9 mouse cellular contexts compared by ENCODE assay signal in genomic region chr16:19907103-19907502, GRCm38 (mm10).
DNase-seq lines count a peak whose midpoint lies in the region; ATAC-seq and TF ChIP-seq lines count a peak whose summit lies in the region.
"Had no signal": no experiment of that assay in that cellular context is flagged by ENCODE, and none has a peak within 500 bp of the region (broad histone marks: within the 10 kb centered on the region; RNA-seq: fewer than 3 reads in every experiment).

No protein-coding gene starts in this region.

- no peak overlapping the region for H3K9ac ChIP-seq in midbrain, postnatal 0 days (replicated peaks; ENCODE audit: low read length, poor library complexity, severe bottlenecking)
- no peak overlapping the region for H3K9ac ChIP-seq in midbrain, embryonic 13.5 days (replicated peaks)

- WGBS in midbrain, postnatal 0 days, result 28% methylated on average over 2 of the region's 2 CpGs
- 36% methylated on average over 2 of the region's 2 CpGs for WGBS in midbrain, embryonic 13.5 days

- no peaks in the 10 kb centered on the region for H3K36me3 ChIP-seq in midbrain, postnatal 0 days (ENCODE audit: insufficient read depth, low read length)
- no peaks in the 10 kb centered on the region for H3K36me3 ChIP-seq in midbrain, embryonic 13.5 days

- H3K27me3 ChIP-seq in midbrain, postnatal 0 days (ENCODE audit: insufficient read depth, low read length), result no peaks in the 10 kb centered on the region
- no peaks in the 10 kb centered on the region for H3K27me3 ChIP-seq in midbrain, embryonic 13.5 days

- H3K27ac ChIP-seq in midbrain, postnatal 0 days (ENCODE audit: low read depth, low read length), result no peak overlapping the region
- no peak overlapping the region for H3K27ac ChIP-seq in midbrain, embryonic 13.5 days

- ATAC-seq in frontal cortex, adult (ENCODE audit: low TSS enrichment), result no peak
- no peak for ATAC-seq in midbrain, postnatal 0 days (ENCODE audit: low FRiP score)
- ATAC-seq in midbrain, embryonic 13.5 days, result no peak
- peak; percentile 81 for ATAC-seq in megakaryocyte, adult 5-6 weeks (ENCODE audit: poor library complexity, severe bottlenecking)

- no peak overlapping the region for H3K4me2 ChIP-seq in midbrain, postnatal 0 days (ENCODE audit: low read depth, low read length, poor library complexity, severe bottlenecking)
- no peak overlapping the region for H3K4me2 ChIP-seq in midbrain, embryonic 13.5 days (replicated peaks)

- TF ChIP-seq CTCF in midbrain, postnatal 0 days (IDR thresholded peaks at IDR 0.05), result peak; percentile 83

- H3K4me1 ChIP-seq in midbrain, postnatal 0 days (ENCODE audit: insufficient read depth, low read length), result no peaks in the 10 kb centered on the region
- no peaks in the 10 kb centered on the region for H3K4me1 ChIP-seq in midbrain, embryonic 13.5 days (replicated peaks)

- H3K4me3 ChIP-seq in midbrain, postnatal 0 days (ENCODE audit: low read depth, low read length), result no peak overlapping the region
- no peak overlapping the region for H3K4me3 ChIP-seq in midbrain, embryonic 13.5 days (replicated peaks)
- H3K4me3 ChIP-seq: myocyte had no signal

- H3K9me3 ChIP-seq in midbrain, postnatal 0 days (ENCODE audit: low read length), result no peaks in the 10 kb centered on the region
- no peaks in the 10 kb centered on the region for H3K9me3 ChIP-seq in midbrain, embryonic 13.5 days

- DNase-seq in frontal cortex, postnatal 36 days (ENCODE audit: low spot score in 2 of 2), result peak; percentile 8 to 29
- DNase-seq in midbrain, postnatal 0 days (ENCODE audit: low spot score), result peak; percentile 67
- DNase-seq in adrenal gland, postnatal 36 days, result peak; percentile 17 to 39
- DNase-seq in induced T-regulatory cell, adult 2 months (ENCODE audit: low read depth), result peak; percentile 73
- peak; percentile 82 for DNase-seq in thymus, postnatal 4 days

Comparison
In these comparisons a context has a peak if more than half of its experiments do, and no peak if none do; other contexts are left out.
1. DNase-seq: peak in every context shown above with its lines; median percentile 82 in thymus, postnatal 4 days; 73 in induced T-regulatory cell, adult 2 months; 67 in midbrain, postnatal 0 days; 28 in adrenal gland, postnatal 36 days; 18 in frontal cortex, postnatal 36 days.